Mouse (Mus musculus) Patski (cell line): ENCODE measurements around the gene Sec31a. TPM values are rescaled to one million over a fixed set of nuclear protein-coding genes. Genes with fewer than 3 reads are reported as not detected.

Source experiments
- ATAC-seq: fragments of 100-300 bp; one replicate; pipeline ENCODE4 v1.8.0; 2021
- CTCF ChIA-PET: fragments of 350-600 bp; sonication (Branson Sonifier 250); formaldehyde crosslinking; loops from one replicate; lab custom pipeline; 2022; ENCODE audit warnings: inconsistent platforms; lab: Charles Lee
- POLR2A ChIA-PET: fragments of 350-600 bp; sonication (Branson Sonifier 250); formaldehyde crosslinking; loops from one replicate; lab custom pipeline; 2022; ENCODE audit warnings: antibody characterized with exemption, inconsistent platforms; lab: Charles Lee
- DNase-seq: peaks from one replicate; pipeline ENCODE4 v3.0.0-alpha.2; 2011; ENCODE audit warnings: low read depth, low spot score
- H3K27me3 ChIP-seq: fragments of 371-371 bp; one replicate; pipeline ENCODE4 v1.5.1; 2021
- CTCF ChIP-seq: fragments of 100-300 bp; IDR thresholded peaks from one replicate; pipeline ENCODE4 v1.5.1; 2021
- in situ Hi-C: fragments of 300-500 bp; cut with MboI; formaldehyde crosslinking; loops from 3 replicates; pipeline ENCODE4 v1.11.1; 2018; ENCODE audit warnings: low pct_unique_long_range_greater_than_20kb, mixed read lengths
- polyA plus RNA-seq: library from polyadenylated mRNA; unstranded; gene quantifications from one replicate; pipeline ENCODE4 v1.2.3, GENCODE M21; 2021

The Sec31a gene
- polyA plus RNA-seq, 1 experiment from 2014 or later: 223 TPM

GRCm38 (mm10) chr5:100358334-100358733 is 57.7 kb downstream of the Sec31a start:
- POLR2A ChIA-PET: no interaction called here
- CTCF ChIA-PET: no interaction called here
- DNase-seq (no peak), ATAC-seq (no peak)
- no peaks in the 10 kb centered on the region for H3K27me3 ChIP-seq
- in situ Hi-C loops: no loop called here
- no peak for TF ChIP-seq CTCF

- H3K27me3 ChIP-seq: no peaks in the 10 kb centered on the region
- no peak for ATAC-seq
- no peak for TF ChIP-seq CTCF
- ChIA-PET CTCF (no interaction called here), POLR2A (no interaction called here)
- in situ Hi-C loops: no loop called here
- no peak for DNase-seq
Measured at GRCm38 (mm10) chr5:100354644-100355043, 61.4 kb downstream of the Sec31a start.

- H3K27me3 ChIP-seq: no peaks in the 10 kb centered on the region
- CTCF ChIA-PET: no interaction called here
- no peak for TF ChIP-seq CTCF
- POLR2A ChIA-PET: interaction anchor here (1.3 kb wide), 1 partner anchor 9 kb away, joined by 3 read pairs; no protein-coding TSS in a partner anchor
- DNase-seq: no peak
- ATAC-seq: no peak
- in situ Hi-C loops: no loop called here
Measured at GRCm38 (mm10) chr5:100352986-100353848, 62.8 kb downstream of the Sec31a start.

GRCm38 (mm10) chr5:100350907-100351456 is 65.1 kb downstream of the Sec31a start:
- ChIA-PET CTCF (interaction anchor here (1.6 kb wide), 1 partner anchor 12 kb away, joined by 3 read pairs; no protein-coding TSS in a partner anchor), POLR2A (no interaction called here)
- no peak for TF ChIP-seq CTCF
- DNase-seq (no peak), ATAC-seq (no peak)
- H3K27me3 ChIP-seq: no peaks in the 10 kb centered on the region
- in situ Hi-C loops: no loop called here

- no peak for ATAC-seq
- TF ChIP-seq CTCF: no peak
- H3K27me3 ChIP-seq: no peaks in the 10 kb centered on the region
- no peak for DNase-seq
- ChIA-PET CTCF (interaction anchor here (1.6 kb wide), 1 partner anchor 11 kb away, joined by 3 read pairs; no protein-coding TSS in a partner anchor), POLR2A (interaction anchor here (0.6 kb wide), 1 partner anchor 38 kb away, joined by 3 read pairs; no protein-coding TSS in a partner anchor)
- in situ Hi-C loops: loop anchor here (25.0 kb wide), 1 partner anchor 1137 kb away; no protein-coding TSS in a partner anchor
Measured at GRCm38 (mm10) chr5:100349287-100350215, 66.5 kb downstream of the Sec31a start.

GRCm38 (mm10) chr5:100345118-100345517 is 70.9 kb downstream of the Sec31a start:
- in situ Hi-C loops: loop anchor here (25.0 kb wide), 1 partner anchor 1133 kb away; no protein-coding TSS in a partner anchor

GRCm38 (mm10) chr5:100343087-100343486 is 72.9 kb downstream of the Sec31a start:
- TF ChIP-seq CTCF: no peak
- DNase-seq: no peak
- no peak for ATAC-seq
- no peaks in the 10 kb centered on the region for H3K27me3 ChIP-seq
- in situ Hi-C loops: loop anchor here (25.0 kb wide), 1 partner anchor 1131 kb away; no protein-coding TSS in a partner anchor
- ChIA-PET CTCF (no interaction called here), POLR2A (no interaction called here)

More at GRCm38 (mm10) chr5:100345118-100345517, 70.9 kb downstream of the Sec31a start:
- no peaks in the 10 kb centered on the region for H3K27me3 ChIP-seq
- no peak for TF ChIP-seq CTCF
- ATAC-seq (no peak), DNase-seq (no peak)
- ChIA-PET POLR2A (no interaction called here), CTCF (interaction anchor here (0.9 to 1.8 kb wide), 4 partner anchors 9 to 275 kb away, joined by 3 to 10 read pairs (median 4); no protein-coding TSS in a partner anchor)

GRCm38 (mm10) chr5:100342422-100342821 is 73.6 kb downstream of the Sec31a start:
- in situ Hi-C loops: loop anchor here (25.0 kb wide), 1 partner anchor 1130 kb away; no protein-coding TSS in a partner anchor
- CTCF ChIA-PET: no interaction called here
- POLR2A ChIA-PET: no interaction called here

GRCm38 (mm10) chr5:100341042-100341441 is 75.0 kb downstream of the Sec31a start:
- CTCF ChIA-PET: no interaction called here
- POLR2A ChIA-PET: no interaction called here
- DNase-seq: no peak
- TF ChIP-seq CTCF: no peak
- no peaks in the 10 kb centered on the region for H3K27me3 ChIP-seq
- no peak for ATAC-seq
- in situ Hi-C loops: loop anchor here (25.0 kb wide), 1 partner anchor 1129 kb away; no protein-coding TSS in a partner anchor

More at GRCm38 (mm10) chr5:100342422-100342821, 73.6 kb downstream of the Sec31a start:
- ATAC-seq (no peak), DNase-seq (no peak)
- no peak for TF ChIP-seq CTCF
- no peaks in the 10 kb centered on the region for H3K27me3 ChIP-seq

- no peak for ATAC-seq
- in situ Hi-C loops: loop anchor here (25.0 kb wide), 1 partner anchor 1126 kb away; no protein-coding TSS in a partner anchor
- ChIA-PET CTCF (no interaction called here), POLR2A (no interaction called here)
- no peak for TF ChIP-seq CTCF
- H3K27me3 ChIP-seq: no peaks in the 10 kb centered on the region
- no peak for DNase-seq
Measured at GRCm38 (mm10) chr5:100337852-100338251, 78.2 kb downstream of the Sec31a start.
